Mouse (Mus musculus): ENCODE results near the gene Camk1d.

Camk1d gene

DNA sequence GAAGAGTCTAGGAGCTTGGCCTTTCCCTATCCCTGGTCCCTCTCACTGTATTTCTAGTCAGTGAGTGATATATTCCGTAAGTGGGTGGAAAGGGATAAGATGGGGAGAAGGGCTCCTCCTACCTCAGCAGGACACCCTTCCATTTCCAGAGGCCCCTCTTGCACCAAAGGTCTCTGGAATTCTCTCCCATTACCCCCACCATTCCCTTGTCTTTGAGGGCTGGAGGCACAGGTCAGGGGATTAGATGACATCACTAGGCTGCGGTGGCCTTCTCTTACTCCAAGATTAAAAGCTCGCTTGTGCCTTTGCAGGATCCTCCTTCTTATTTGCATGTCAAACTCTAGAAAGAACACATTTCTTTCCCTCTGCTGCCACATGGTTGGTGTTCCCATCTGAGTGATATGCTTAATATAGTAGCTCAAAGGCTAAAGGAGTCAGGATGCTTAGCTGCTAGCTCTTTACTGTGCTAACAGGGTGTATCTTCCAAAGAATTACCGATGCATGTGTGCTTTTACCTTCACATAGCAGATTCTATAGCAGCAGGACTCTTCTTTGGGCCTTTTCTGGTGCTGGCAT, 244.9 kb downstream of the Camk1d start:
- DNase-seq (ENCODE audit: low spot score), result no peak

DNA sequence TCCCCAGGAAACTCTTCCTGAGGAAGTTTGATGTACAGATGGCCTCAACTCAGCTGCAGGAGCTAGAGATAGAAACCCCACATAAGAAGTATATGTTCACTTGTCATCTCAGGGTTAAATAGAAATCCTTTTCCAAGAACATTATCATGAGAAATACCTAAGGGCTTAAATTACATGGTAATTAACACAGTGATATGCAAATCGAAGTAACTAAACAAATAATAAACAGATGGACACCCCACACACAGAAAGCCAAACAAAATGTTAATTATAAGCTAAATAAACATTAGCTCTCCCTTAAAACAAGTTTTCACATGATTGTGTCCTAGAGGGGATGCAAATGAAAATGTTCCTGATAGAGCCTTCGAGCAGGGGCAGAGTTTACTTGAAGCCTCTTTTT, 246.8 kb downstream of the Camk1d start:
- no peak for DNase-seq (ENCODE audit: low spot score)

DNA sequence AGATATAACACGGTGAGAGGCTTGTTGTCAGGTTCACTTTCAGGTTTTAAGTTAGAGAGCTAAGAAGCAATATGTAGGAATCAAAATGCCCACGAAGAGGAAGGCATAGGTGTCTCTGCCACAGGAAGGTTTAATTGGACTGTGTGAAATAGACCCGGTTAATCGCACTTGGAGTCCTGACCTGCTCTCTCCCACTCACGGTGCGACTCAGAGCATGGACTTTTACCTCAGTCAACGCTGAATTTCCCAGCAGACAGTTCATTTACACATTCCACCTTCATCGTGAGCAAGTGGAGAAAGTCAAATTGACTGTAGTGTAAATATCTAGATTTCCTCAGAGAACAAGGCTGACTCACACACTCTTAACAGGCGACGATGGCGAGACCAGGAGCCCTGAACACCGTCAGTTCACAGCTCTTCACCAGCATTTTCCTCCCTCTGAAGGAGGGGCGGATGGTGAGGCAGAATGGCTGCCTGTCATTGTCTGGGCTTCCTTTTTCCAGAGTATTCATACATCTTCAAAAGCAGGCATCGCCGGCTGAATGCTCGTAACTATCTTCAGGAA, 255.6 kb downstream of the Camk1d start:
- no peak for DNase-seq (ENCODE audit: low spot score)

DNA sequence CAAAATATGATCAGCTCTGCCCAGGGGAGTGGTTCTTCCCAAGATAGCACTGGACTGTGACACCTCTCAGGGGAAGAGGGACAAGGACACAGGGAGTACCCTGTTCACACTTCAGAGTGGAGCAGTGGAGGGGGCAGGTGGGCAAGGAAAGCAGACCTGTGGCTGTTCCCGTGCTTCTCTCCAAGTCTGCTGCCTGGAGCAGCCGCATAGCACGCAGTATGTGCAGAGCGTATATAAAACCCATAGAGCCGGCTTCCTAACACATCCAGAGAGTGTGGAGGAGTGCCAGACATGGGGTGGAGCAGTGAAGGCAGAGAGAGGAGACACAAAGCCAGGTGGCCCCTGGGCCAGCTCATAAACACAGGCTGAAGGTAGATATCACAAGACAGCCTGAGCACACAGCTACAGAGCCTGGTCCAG, 256.2 kb downstream of the Camk1d start:
- no peak for DNase-seq (ENCODE audit: low spot score)

DNA sequence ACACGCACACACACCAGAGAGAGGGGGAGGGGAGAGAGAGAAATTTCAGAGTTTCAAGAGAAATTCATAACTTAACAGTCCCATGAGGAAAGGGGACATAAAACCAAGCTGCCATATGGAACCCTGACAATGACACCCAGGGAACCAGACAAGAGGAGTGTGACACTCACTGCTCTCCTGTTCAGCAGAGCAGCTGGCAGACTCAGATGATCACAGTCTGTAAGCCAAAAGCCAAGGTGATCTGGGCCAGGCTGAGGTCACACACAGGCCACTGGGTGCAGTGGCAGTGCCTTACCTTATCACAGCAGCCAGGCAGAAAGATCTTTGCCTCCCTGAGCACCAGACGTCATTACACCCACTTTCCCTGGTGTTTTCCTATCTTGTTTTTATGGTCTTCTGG, 258.2 kb downstream of the Camk1d start:
- no peak for DNase-seq (ENCODE audit: low spot score)

DNA sequence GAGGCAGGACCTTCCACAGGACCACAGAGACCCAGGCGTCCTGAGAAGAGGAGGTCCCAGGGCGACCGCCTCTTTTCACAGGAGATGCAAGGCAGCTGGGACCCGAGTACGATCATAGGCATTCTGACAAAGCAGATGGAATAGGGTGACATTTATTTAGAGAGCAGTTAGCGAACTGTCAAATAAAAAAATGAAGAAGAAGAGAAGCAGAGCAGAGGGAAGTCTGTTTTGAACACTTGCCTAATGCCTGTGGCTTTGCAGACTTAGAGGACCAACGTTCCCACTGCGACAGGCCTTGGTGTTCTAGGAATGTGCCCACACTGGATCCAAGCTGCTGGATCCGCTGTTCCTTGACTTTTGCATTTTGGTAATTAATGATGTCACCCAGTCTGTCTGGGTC, 259.5 kb downstream of the Camk1d start:
- no peak for DNase-seq (ENCODE audit: low spot score)

DNA sequence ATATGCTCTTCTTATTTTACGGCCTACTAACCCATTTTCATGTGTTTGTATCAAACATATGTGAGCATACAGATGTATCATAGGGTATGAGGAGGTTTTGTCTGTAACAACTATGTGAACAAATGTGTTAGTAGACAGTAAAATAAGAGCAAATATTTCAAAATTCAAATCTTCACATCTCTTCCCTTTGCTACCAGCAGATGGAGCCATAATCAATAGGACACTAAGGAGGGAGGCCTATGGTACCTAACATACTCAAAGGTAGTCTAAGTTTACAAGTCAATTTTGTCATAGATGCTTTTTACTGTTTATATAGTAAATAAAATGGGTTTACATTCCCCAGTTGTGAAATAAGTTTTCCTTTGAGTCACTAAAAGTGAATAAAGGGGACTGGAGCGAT, 262.7 kb downstream of the Camk1d start:
- DNase-seq (ENCODE audit: low spot score), result no peak

DNA sequence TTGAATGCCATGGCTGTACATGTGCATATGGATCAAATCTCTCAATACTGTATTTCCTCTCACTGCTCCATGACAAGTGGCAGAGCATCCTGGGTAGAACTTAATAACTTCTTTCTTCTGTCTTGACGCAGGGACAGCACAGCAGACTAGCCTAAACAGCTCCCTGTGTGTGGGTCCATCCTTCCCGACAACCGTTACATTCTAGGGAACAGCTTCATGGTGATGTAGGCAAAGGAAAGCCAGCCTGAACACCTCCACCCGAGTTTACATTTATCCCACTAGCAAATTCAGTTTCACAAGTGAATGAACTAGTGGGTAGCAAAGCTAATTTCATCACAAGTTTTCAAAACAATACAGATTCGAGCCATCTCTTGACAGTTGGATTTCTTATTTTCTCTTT, 269.0 kb downstream of the Camk1d start:
- DNase-seq (ENCODE audit: low spot score), result no peak

DNA sequence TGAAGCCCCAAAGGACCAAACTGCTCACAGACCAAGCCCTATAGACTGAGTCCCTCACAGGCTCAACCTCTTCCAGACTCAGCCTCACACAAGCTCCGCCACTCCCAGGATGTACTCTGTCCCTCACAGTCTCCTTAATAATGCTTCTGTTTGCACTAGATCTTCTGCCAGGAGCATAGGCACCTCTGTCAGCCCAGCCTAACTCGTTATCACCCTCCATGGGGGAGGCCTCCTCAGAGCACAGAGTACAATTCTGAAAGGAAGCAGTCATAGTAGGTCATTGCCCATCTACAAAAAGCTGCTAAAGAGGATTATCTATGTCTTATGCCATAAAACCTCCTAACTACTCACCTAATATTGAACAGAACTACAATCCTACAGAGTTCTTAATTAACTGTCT, 276.6 kb downstream of the Camk1d start:
- DNase-seq (ENCODE audit: low spot score), result no peak

DNA sequence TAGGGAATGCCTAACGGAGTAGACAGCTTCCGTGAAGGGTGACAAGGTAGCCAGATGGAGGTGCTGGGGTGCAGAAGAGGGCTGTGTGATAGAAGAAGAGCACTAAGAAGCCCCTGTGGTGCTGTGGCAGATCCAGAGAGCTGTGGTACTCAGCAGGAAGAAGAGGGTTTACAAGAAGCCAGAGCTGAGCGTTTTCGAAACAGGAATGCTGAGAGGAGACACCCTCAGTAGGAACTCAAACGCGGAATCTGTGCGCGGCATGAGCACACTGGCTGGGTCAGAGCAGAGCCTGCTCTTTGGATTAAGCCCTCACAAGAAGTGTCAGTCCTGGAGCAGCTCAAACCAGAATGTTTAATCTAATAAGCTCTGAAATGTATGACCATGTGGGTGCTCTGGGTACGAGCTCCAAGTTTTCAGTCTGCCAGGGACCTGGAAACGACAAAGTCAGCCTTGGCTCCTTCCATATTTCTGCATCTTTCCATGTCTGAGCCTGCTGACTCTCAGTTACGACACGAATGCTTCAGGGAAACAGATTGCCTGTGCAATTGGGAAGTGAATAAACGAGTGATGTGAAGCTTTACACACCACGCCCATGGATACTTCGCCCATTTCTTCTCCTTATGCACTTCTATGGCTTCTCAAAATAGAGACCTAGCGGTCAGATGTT, 278.6 kb downstream of the Camk1d start:
- DNase-seq (ENCODE audit: low spot score), result no peak

DNA sequence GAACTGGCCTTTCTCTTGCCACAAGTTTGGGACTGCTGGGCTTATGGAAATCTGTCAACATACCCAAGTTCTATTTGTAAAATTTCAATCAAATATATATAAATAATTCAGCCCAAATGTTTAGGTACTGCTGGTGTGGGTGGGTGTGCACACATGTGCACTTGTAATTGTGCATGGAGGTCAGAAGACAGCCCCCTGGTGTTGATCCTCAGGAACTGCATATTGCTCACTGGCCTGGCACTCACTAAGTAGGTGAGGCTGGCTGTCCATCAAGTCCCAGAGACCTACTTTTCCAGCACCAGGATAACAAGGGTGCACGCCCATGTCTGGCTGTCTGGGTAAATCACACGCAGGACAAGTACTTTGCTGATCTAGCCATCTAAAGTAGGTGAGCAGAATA, 283.0 kb downstream of the Camk1d start:
- DNase-seq (ENCODE audit: low spot score), result no peak

DNA sequence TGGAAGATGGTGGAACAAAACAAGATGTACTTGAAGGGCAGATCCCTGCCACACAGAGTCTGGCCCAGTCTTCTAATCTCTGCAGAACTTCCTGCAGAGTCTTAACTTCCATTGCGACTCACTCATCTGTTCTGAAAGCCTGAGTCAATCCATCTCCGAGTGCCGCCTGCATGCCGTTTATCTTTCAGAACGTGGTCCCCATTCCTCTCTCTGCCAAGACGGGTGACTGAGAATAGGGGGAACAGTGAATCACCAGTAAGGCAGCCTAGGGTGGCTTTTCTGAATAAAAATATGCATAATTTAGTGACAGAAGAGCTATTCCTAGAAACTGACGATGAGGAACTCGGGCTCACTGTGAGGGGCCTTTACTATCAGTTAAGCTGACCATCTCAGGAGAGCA, 284.4 kb downstream of the Camk1d start:
- DNase-seq (ENCODE audit: low spot score), result no peak

DNA sequence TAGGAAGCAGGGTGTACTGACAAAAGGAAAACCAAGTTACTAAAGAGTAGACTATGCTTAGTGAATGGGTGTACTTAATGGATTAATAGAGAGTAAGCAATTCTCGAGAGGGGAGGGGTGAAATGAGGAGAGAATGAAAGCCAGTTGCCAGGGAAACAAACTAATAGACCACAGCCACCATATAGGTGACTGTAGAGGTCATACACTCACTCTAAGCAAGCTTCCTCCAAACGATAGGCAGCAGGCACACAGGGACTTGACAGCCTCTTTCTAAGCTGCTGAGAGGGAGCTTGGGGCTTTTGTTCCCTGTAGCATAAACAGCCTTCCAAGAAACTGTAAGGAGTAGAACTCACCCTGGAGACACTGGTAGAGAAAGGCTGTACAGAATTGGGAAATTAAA, 288.2 kb downstream of the Camk1d start:
- no peak for DNase-seq (ENCODE audit: low spot score)

DNA sequence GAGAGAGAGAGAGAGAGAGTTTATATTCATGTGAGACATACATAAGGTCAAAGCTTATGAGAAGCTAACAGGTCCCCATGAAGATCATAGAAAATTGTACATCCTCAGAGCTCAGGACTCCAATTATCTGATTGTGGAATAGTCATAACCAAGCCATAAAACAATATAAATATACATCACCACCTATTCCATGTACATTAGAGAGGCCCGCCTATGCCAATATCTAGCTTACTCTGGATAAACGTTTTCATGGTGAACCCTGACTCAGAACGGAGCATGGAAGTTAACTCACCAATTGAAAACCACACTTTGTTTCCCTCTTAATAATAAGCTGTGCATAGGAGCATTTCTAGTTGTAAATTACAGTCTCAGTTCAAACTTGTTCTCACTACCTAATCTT, 288.7 kb downstream of the Camk1d start:
- DNase-seq (ENCODE audit: low spot score), result no peak

DNA sequence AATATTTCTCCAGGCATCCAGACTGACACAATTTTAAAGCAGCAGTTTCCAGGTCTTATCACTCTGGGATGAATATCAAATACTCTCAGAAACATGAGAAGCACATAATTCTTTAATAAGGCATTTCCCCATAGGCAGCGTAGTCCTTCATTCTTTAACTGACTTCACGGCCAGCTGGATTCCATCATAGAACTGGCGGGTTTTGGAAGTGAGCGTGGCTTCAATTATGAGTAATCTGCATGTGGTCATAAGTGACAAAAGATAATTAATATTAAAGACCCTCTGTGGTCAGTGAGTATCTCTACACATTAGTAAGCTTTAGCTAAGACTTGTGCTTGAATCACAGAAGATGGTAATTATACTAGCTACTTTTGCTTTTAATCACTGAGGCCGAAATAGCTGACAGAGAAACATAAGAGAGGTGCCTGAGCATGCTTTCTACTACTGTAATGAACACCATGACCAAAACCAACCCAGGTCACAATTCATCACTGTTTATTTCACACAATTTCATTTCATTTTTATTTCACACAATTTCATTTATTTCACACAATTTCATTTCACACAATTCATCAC, 293.6 kb downstream of the Camk1d start:
- DNase-seq (ENCODE audit: low spot score), result no peak

DNA sequence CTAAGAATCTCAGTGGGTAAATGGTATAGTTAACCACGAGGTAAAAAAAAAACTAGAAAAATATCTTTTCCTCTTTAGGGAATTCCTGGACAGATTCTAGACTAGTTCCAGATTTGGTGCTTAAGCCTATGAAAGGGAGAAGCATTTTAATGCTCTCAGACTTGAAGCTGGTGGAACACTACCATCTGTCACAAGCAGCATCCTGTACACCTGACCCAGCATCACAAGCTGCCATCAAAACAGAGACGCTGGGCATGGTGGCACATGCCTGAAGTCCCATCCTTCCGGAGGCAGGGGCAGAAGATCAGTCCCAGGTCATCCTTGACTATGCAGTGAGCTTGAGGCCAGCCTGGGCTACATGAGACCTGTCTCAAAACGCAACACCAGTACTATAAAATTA, 295.5 kb downstream of the Camk1d start:
- no peak for DNase-seq (ENCODE audit: low spot score)

DNA sequence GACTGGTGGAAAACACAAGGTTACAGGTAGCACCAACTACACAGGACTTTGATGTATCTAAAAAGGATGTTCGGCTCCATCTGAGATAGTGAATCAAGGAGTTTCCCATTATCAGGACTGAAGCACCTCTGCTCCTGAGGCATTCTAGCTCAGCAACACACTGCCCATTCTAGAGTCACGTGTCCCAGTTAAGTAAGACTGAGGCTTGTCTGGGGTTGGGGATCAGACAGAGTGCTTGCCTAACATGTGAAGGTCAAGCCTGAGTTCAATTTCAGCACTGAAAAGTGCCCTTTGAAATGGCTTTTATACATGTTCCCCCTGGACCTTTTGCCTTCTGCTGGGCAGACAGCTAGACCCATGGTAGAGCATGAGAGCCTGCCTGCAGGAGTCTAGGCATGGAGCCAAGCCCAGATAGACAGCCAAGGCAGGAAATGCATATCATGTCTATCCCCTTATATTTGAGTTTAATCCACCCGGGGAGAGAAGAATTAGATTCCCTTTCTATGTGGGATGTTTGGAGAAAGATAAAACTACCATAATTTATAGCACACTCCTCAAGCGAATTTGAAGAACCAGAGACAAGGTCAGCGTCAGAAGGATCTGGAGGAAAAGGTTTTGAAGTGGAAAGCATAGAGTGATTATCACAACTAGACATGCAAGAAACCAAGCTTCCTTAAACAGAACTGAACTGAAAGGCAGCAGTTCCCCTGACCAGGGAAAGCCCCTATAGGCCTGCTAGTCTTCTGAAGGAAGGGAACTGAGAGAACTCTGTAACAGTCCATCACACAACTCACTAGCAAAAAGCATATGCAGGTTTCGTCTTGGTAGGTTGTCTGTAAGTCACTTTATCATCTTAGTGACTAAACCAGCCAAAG, 296.9 kb downstream of the Camk1d start:
- no peak for DNase-seq (ENCODE audit: low spot score)

DNA sequence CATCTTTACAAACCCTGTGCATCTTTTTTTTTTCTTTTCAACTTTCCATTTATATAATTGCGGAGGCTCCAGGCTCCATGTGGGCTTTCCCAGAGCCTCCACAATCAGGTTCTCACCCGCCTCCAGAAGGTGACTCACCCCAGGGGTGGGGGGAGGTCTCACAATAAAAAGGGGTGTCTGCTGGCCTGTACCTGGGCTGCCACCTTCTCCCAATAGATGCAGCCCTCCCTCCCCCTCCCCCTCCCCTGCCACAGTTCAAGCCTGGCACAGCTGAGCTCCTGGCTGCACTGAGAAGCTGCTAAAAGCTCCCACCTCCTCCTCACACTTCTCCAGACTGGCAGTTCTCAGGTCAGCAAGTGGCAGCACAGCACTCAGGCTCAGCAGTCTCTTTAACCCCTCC, 302.5 kb downstream of the Camk1d start:
- DNase-seq (ENCODE audit: low spot score), result peak; percentile 64

DNA sequence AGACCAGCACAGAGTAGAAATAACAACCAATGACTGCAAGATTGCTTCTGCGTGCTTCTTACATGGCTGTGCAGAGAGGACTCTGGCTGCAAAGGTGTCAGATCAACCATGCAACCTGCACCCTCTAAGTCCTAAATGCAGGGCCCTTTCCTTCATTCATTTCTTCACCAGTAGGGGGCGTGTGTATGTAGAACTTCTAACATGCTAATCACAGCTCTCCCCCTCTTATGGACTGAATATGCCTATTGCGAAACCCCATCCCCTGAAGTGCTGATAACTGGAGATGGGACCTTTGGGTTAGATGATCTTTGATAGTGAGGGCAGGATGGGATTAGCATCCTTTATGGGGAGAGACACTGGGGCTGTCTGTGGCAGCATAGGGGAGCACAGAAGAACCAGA, 310.5 kb downstream of the Camk1d start:
- DNase-seq (ENCODE audit: low spot score), result no peak

DNA sequence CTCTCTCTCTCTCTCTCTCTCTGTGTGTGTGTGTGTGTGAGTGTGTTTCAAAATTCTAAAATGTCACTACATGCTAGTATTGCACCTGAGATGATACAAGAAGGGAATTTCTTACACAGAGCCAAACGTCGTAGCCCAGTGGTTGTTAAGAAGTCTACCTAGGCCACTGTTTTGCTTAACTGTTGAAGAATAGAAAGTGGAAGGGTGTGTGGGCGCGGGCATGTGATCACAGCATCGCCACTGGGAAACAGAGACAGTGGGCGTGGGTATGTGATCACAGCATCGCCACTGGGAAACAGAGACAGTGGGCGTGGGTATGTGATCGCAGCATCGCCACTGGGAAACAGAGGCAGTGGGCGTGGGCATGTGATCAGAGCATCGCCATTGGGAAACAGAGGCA, 312.3 kb downstream of the Camk1d start:
- no peak for DNase-seq (ENCODE audit: low spot score)

DNA sequence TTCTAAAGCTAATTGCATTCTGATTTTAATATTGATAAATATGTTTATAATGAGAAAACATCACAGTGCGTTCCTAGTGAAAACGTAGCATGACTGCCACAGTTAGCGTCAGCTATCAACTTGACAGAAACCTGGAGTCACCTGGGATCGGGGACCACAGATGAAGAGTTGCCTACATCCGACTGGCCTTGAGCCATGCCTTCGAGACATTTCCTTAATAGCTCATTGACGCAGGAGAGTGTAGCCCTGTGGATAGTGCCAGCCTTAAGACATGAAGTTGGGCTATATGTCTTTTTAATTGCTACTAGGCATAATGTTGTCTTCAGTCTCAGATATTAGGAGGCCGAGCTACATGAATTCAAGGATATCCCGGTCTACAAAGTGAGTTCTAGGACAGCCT, 315.8 kb downstream of the Camk1d start:
- no peak for DNase-seq (ENCODE audit: low spot score)

DNA sequence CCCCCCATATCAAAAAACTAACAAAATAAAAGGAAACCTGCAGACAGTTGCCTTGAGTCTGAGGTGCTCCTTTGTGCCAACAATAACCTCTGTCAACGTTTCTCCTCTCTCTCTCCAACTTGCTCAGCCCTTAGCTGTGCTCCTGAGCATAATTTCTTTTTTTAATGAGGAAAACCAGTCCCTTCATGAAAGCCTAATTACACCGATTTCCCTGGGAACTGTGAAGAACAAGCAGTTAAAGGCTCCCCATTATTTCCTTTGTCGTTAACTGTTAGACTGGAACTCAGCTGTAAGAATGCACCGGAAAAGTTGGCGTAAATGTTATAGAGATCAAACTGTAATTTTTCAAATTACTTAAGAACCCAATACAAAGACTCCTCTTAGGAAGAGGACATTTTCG, 316.3 kb downstream of the Camk1d start:
- DNase-seq (ENCODE audit: low spot score), result no peak

DNA sequence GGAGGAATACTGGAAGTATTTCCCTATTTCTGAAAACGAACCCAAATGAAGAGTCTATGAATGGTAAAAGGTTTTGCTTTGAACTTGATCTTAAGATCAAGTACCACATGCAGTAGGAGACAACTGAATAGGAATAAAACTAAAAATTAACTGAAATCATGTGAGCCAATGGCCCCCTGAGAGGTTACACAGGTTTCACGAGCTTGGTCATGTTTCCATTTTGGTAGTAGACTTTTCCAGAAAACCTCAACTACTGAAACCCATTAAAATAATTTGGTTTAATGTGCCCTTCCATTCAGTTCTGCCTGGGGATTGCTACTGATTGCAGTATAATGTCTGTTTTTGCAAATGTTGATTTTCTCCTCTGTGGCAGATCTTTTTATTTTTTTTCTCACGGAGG, 316.8 kb downstream of the Camk1d start:
- no peak for DNase-seq (ENCODE audit: low spot score)

Data from left cerebral cortex, adult 11 months (tissue).